Mouse (Mus musculus) right cerebral cortex, postnatal 25 days (tissue): Measurements from ENCODE around the gene Zscan20.

Source experiments
- DNase-seq: peaks from one replicate; pipeline ENCODE4 v3.0.0; 2022

The Zscan20 gene

GRCm38 (mm10) chr4:128609925-128610402, at the start of gene Zscan20:
Gene Zscan20 (minus strand): TSS chr4:128610098.
- DNase-seq, result peak; percentile 96

DNA sequence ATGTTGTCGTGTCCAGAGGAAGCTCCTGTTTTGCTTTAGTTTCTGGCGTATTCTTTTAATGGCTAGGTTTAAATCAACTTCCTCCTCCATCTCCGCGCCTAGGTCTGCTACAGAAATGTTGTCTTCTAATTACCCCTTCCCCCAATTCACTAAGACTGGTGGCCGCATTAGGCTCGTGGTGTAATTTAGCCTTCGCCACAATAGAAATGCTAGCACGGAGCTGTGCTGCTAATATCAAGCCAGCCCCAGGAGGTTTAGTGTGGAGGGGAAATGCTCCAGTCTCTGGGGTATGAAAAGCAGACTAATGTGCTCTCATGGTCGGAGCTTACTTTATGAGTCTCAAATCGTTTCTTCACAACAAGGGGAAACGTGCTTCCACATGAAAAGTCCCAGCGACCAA, 45.5 kb upstream of the Zscan20 start:
- no peak for DNase-seq

GRCm38 (mm10) chr4:128654505-128655381, 44.8 kb upstream of the Zscan20 start, which contains the start of gene Phc2:
Gene Phc2 (plus strand): TSS chr4:128654702.
- DNase-seq, result peak; percentile 97

DNA sequence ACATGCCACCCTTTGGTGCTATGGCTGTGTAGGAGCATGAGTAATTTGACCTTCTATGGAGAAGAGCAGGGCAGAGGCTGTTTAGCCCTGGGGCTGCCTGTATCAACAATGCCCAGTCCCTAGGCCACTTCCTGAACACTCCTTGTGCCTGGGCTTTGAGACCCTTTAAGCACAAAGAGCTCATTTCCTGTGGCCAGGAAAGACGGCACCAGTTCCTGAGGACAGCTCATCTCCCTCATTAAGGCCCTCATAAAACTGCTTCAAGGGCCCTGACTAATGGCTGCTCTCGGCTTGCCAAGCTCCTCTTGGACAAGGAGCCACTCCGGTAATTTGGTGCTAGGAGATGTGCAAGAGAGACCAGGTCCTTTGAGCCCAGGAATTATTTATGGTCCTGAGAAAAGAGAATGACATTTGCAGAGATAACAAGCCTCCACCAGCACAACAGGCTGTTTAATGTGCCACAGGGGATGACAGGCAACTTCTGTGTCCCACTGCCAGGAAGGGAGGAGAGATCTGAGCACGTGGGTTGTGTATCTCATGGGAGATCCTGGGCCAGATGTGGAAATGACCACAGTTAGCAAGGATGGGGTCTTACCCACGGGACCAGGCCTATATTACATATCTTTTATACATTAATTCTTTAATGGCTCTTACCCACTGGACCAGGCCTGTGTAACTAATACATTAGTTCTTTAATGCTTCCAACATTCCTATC, 42.8 kb upstream of the Zscan20 start:
- DNase-seq, result no peak

DNA sequence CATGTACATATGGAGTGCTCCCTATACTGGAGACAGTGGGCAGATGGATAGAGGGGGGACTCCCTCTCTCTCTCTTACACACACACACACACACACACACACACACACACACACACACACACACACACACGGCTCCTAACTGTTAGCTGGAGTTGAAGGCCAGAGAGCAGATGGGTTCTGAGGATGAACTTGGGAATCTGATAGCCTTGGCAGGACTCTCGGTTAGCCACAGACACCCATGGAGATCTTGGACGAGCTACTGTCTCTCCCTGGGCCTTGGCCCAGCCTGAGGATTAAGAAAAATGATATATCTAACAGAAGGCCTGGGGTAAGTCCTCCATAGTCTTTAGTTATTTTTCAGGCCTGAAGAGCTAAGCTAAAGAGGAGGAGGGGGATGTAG, 41.6 kb upstream of the Zscan20 start:
- DNase-seq, result no peak

DNA sequence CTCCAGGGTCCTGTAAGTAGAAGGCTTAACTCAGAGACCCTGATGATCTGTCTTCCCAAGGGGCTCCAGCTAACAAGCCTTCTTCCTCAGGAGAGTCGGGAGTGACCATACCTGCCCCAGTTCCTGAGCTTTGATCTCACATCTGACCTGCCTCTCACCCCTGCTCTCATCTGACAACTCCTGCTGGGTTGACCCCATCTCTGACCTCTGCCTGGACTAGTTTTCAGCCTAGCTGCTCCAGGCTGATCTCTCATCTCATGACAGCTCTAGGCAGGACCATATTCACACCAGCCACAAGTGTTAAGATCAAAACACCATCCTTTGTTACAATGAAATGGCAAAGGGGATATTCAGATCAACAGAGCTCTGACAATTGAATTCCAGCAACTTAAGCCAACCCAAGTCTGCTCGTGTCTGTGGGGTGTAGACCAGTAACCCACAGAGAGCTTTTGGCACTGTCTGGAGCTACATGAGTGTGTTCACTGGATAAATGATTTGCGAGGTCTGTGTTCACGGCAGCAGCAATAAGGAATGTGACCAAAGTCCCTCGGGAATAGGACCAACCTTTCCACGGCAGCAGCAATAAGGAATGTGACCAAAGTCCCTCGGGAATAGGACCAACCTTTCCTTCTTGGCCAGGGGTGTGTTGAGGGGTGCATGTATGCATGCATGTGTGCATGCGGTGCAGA, 38.8 kb upstream of the Zscan20 start:
- no peak for DNase-seq

DNA sequence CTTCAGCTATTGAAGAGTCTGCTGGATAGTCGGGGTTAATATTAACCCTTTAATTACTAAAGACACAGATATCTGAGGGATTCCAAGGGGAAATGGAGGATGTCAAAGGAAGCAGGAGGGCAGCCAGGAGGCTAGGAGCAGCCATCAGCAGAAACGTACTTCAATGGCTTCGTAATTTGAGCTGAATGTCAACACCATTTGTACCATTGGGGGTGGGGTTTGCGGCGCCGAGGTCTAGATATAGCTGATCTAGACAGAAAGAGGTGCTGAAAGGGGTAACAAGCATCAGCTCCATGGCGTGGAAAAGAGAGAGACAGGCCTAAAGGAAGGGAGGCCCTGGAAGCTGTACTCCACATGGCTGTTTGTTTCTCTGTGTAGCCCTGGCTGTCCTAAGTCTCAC, 36.9 kb upstream of the Zscan20 start:
- no peak for DNase-seq

- DNase-seq, result no peak
Observed at GRCm38 (mm10) chr4:128645896-128646295, 36.0 kb upstream of the Zscan20 start.

GRCm38 (mm10) chr4:128641766-128642717, 32.1 kb upstream of the Zscan20 start:
- no peak for DNase-seq

DNA sequence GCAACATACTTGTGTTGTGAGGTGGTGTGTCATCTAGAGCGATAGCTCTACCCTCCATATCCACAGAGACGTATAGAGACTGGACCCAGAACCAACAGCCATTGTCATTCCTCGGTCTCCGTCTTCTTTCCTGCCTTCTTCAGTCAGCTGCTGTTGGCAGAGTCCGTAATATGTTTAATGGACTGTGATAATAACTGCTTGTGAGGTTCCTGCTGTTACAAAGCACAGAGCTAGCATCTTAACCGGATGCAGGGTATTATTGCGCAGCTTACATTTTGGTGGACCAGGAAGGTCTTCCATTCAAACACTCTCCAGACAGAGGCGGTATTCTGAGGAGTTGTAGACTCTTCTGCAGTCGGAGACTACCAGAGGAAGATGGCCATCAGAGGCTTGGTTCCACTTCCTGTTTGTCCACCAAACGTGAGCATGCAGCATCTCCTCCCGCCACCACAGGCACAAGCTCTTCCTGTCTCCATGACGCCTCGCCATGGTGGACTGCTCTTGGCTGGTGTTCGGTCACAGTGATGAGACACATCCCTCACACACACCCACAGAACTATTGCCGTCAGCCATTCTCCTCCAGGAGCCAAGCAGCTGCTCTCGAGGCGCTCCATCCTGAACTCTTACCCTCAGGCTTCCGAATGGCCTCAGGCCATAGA, 28.5 kb upstream of the Zscan20 start:
- no peak for DNase-seq

GRCm38 (mm10) chr4:128637250-128637649, 27.4 kb upstream of the Zscan20 start:
- no peak for DNase-seq

GRCm38 (mm10) chr4:128635894-128636585, 26.1 kb upstream of the Zscan20 start:
- DNase-seq, result no peak

GRCm38 (mm10) chr4:128635451-128635850, 25.6 kb upstream of the Zscan20 start:
- no peak for DNase-seq

- no peak for DNase-seq
Observed at GRCm38 (mm10) chr4:128621109-128621508, 11.2 kb upstream of the Zscan20 start.

DNA sequence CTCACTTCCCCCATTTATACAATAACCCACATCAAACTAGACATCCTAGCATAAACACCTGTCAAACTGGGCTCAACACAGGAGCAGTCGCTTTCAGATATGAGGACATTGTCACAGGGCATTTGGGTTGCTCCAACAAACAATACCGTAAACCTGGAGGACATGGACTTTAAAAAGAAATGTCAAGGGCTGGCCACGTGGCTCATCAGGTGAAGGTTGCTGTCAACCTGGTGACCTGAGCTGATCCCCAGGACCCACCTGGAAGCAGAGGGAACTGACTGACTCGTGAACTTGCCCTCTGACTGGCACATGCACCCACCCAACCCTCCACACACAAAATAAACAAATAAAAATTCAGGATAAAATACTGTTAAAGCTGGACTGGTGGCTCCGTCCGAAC, 10.7 kb upstream of the Zscan20 start:
- no peak for DNase-seq

DNA sequence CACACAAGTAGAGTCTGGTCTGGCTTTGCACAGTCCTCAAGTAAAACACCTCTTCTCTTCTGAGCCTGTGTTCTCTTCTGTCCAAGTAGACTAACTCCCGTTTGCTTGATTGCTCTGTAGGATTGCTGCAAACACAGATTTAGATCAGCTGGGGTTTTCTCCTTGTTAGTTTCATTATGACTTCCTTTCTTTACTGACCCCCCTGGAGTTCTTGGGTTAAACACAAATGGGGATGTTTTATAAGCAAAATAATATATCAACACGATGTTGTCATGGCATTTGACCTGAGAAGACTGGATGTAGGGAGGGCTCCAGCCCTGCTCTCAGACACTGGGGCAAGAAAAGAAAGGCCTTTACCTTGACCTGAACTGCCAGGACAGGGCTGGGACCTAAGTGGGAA, 9.1 kb upstream of the Zscan20 start:
- DNase-seq, result no peak

- no peak for DNase-seq
Observed at GRCm38 (mm10) chr4:128618246-128618911, 8.5 kb upstream of the Zscan20 start, which contains the start of gene Tlr12. Gene Tlr12 (minus strand): TSS chr4:128618619.

GRCm38 (mm10) chr4:128617363-128618120, 7.6 kb upstream of the Zscan20 start:
- DNase-seq, result no peak

DNA sequence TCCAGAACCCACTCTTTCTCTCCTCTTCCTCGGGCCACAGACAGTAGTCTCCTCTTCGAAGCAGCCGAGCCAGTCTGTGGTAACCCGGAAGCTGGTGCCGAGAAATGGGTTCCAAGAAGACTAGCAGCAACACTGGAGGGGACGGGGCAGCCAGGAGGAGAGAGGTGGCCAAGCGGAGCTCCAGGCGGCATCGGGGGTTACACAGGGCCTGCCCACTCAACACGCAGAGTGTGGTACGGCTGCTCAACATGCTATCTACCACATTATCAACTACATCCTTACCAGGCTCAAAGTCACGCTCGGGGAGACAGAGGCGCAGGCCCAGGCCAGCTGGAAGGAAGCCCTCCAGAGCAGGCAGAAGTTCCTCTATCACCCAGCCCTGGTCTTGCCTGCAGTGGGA, 5.9 kb upstream of the Zscan20 start:
- no peak for DNase-seq
